Comparison of ENCODE assay signal across 9 mouse cellular contexts in the genomic region with DNA sequence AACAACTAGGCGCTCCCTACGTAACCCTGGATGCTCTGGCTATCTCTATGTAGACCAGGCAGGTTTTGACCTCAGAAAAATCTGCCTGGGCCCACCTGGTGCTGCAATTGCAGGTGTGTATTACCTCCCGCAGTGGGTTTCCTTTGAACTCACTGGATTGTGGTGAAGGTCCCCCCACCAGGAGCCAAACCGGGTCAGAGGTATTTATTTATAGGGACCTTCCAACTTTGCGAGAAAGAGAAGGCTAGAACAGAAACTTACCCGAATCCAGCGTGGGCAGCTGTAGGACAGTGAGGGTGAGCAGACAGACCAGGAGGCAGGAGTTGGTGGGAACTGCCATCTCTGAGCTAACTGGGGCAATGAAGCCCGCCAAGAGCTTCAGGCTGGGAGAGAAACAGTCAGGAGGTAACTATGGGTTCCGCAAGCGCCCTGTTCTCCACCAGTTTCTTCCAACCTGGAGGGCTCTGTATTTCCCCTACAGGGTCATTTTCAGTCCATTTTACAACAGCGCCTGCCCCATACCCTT. TPM values are rescaled to one million over a fixed set of nuclear protein-coding genes. Genes with fewer than 3 reads are reported as not detected.
DNase-seq lines count a peak whose midpoint lies in the region; ATAC-seq and TF ChIP-seq lines count a peak whose summit lies in the region.
"Had no signal": no experiment of that assay in that cellular context is flagged by ENCODE, and none has a peak within 500 bp of the region (broad histone marks: within the 10 kb centered on the region; RNA-seq: fewer than 3 reads in every experiment).

No protein-coding gene starts in this region.

- no peaks in the 10 kb centered on the region for H3K9me3 ChIP-seq in heart, embryonic 15.5 days (replicated peaks)

- no peaks in the 10 kb centered on the region for H3K36me3 ChIP-seq in heart, embryonic 15.5 days
- H3K36me3 ChIP-seq in macrophage (ENCODE audit: inconsistent target): no peaks in the 10 kb centered on the region

- no peak overlapping the region for H3K27ac ChIP-seq in bone marrow, adult 2 months (ENCODE audit: control insufficient read depth, insufficient read depth, low read depth, low read length, poor library complexity)
- H3K27ac ChIP-seq in heart, embryonic 15.5 days: no peak overlapping the region
- no peak overlapping the region for H3K27ac ChIP-seq in macrophage

- peak overlapping the region; percentile 91 for H3K4me2 ChIP-seq in heart, embryonic 15.5 days

- ATAC-seq in heart, embryonic 15.5 days (replicated peaks; ENCODE audit: insufficient number of reproducible peaks, insufficient read depth, low FRiP score, low read depth): no peak; the same call in 1 of the 2 replicates

- H3K79me2 ChIP-seq in macrophage (ENCODE audit: inconsistent target): no peaks in the 10 kb centered on the region

- WGBS in bone marrow, adult 2 months: 7% methylated on average over 11 of the region's 11 CpGs
- WGBS in heart, embryonic 15.5 days: 3% methylated on average over 11 of the region's 11 CpGs
- WGBS in macrophage (ENCODE audit: missing documents): 6% methylated on average over 11 of the region's 11 CpGs

- H3K9ac ChIP-seq in heart, embryonic 15.5 days: peak overlapping the region; percentile 61

- no peaks in the 10 kb centered on the region; the same call in 1 of the 2 replicates for H3K4me1 ChIP-seq in bone marrow, adult 2 months (ENCODE audit: control insufficient read depth, insufficient read depth, low read length)
- H3K4me1 ChIP-seq in heart, embryonic 15.5 days (replicated peaks): peaks cover 20% of the 10 kb centered on the region

- peak overlapping the region; percentile 35 for H3K4me3 ChIP-seq in bone marrow, adult 2 months (replicated peaks; ENCODE audit: control insufficient read depth, low read depth, low read length)
- H3K4me3 ChIP-seq in heart, embryonic 15.5 days: peak overlapping the region; percentile 66
- peak overlapping the region; percentile 39 for H3K4me3 ChIP-seq in macrophage (ENCODE audit: inconsistent target)

- TF ChIP-seq CTCF in bone marrow, adult 2 months (IDR thresholded peaks at IDR 0.05; ENCODE audit: control insufficient read depth, insufficient read depth, low read length): no peak

- no peaks in the 10 kb centered on the region for H3K27me3 ChIP-seq in heart, embryonic 15.5 days

- intact Hi-C loops in heart, postnatal 25 days (cut with DNase I): no loop called here

- TF ChIP-seq POLR2A in bone marrow, adult 2 months (IDR thresholded peaks at IDR 0.05; ENCODE audit: borderline replicate concordance, control insufficient read depth, low read depth, low read length): no peak

- peak; percentile 82 for DNase-seq in heart, adult 11 months
- no peak for DNase-seq in heart, postnatal 25 days (ENCODE audit: low spot score)
- peak; percentile 10 to 13 for DNase-seq in thymus, postnatal 36 days
- no peak for DNase-seq in ovary, postnatal 14 days (ENCODE audit: low spot score)
- no peak for DNase-seq in cerebellum, adult 9-11 months

RNA-seq across cellular contexts. Expression of a gene that starts 0.8 kb away (rescaled TPM):
- total RNA-seq in heart, postnatal 25 days (2021): not detected
- 0.87 and 3.1 TPM in 2 replicates for polyA plus RNA-seq in bone marrow, adult 2 months (2011; ENCODE audit: insufficient read depth, insufficient read length, low replicate concordance, missing spikeins)
- 0.85 and 1.4 TPM in 2 replicates for polyA plus RNA-seq in heart, embryonic 15.5 days (2015; fragmentation: Nextera tagmentation; extraction: Ambion mirVana)
- not detected for total RNA-seq in macrophage (2018; cell fraction: chromatin; rRNA removed)
- total RNA-seq in macrophage (2018; cell fraction: cytosol; rRNA removed): not detected
- not detected for total RNA-seq in macrophage (2018; cell fraction: nucleus; rRNA removed)
- not detected in 3 replicates for polyA plus RNA-seq in macrophage (2018)
- total RNA-seq: liver, adult 2 months had no signal
- polyA plus RNA-seq: liver, adult 2 months had no signal

RNA-seq across cellular contexts. Expression of a gene that starts 23.8 kb away (rescaled TPM):
- not detected for total RNA-seq in heart, postnatal 25 days (2021)
- 0.47 TPM in 1 of 2 replicates, not detected in the other for polyA plus RNA-seq in bone marrow, adult 2 months (2011; ENCODE audit: insufficient read depth, insufficient read length, low replicate concordance, missing spikeins)
- polyA plus RNA-seq in heart, embryonic 15.5 days (2015; fragmentation: Nextera tagmentation; extraction: Ambion mirVana): 0.31 and 0.41 TPM in 2 replicates
- total RNA-seq in macrophage (2018; cell fraction: chromatin; rRNA removed): not detected
- total RNA-seq in macrophage (2018; cell fraction: cytosol; rRNA removed): not detected
- not detected for total RNA-seq in macrophage (2018; cell fraction: nucleus; rRNA removed)
- not detected in 3 replicates for polyA plus RNA-seq in macrophage (2018)
- total RNA-seq: liver, adult 2 months had no signal
- polyA plus RNA-seq: liver, adult 2 months had no signal

RNA-seq across cellular contexts. Expression of a gene that starts 41.2 kb away (rescaled TPM):
- total RNA-seq in heart, postnatal 25 days (2021): 1 to 10 TPM; 3.9 to 4.4 TPM
- 8.5 and 10.4 TPM in 2 replicates for polyA plus RNA-seq in bone marrow, adult 2 months (2011; ENCODE audit: insufficient read depth, insufficient read length, low replicate concordance, missing spikeins)
- 8.1 and 8.2 TPM in 2 replicates for polyA plus RNA-seq in heart, embryonic 15.5 days (2015; fragmentation: Nextera tagmentation; extraction: Ambion mirVana)
- total RNA-seq in macrophage (2018; cell fraction: chromatin; rRNA removed): 1 to 10 TPM in 20 of 26 experiments, under 1 TPM in 6; 0.46 to 3.6 (median 1.9) TPM
- total RNA-seq in macrophage (2018; cell fraction: cytosol; rRNA removed): 1 to 10 TPM; 1.9 to 4.1 (median 3.4) TPM
- 1 to 10 TPM in 24 of 26 experiments, under 1 TPM in 2; 0.59 to 4.0 (median 2.2) TPM for total RNA-seq in macrophage (2018; cell fraction: nucleus; rRNA removed)
- 3.5 to 4.4 TPM (median 3.7 TPM) in 3 replicates for polyA plus RNA-seq in macrophage (2018)

Comparison
In these comparisons a context has a peak if more than half of its experiments do, and no peak if none do; other contexts are left out.
1. DNase-seq: peak in heart, adult 11 months (single experiment) and thymus, postnatal 36 days (2 of 2); none in heart, postnatal 25 days (single experiment), ovary, postnatal 14 days (single experiment) and cerebellum, adult 9-11 months (single experiment).
2. Peak in every context shown above with its lines, with median percentiles within 50 percentile points of each other: H3K4me3 ChIP-seq.